Mouse (Mus musculus): ENCODE measurements around the gene Kmt2a. TPM values are rescaled to one million over a fixed set of nuclear protein-coding genes. Genes with fewer than 3 reads are reported as not detected.
"Not testable (repeated sequence)": the region's sequence is repeated elsewhere in the genome, so short reads cannot be mapped to it uniquely, and the experiment has no call there.

Kmt2a gene
- polyA plus RNA-seq, 1 experiment = 39.1 TPM

GRCm38 (mm10) chr9:44772750-44773651 lies 108.1 kb downstream of the Kmt2a start:
- Histone ChIP-seq H3K4me3 (replicated peaks; ENCODE audit: control insufficient read depth, low read depth, low read length) (peak overlapping the region; percentile 89), H3K27ac (ENCODE audit: control insufficient read depth, insufficient read depth, low read depth, low read length, poor library complexity) (peak overlapping the region; percentile 14; the same call in 1 of the 2 replicates), H3K4me1 (ENCODE audit: control insufficient read depth, insufficient read depth, low read length) (peaks cover 2% of the 10 kb centered on the region; the same call in 1 of the 2 replicates)
- under 1% methylated on average over 41 of the region's 41 CpGs for WGBS
- TF ChIP-seq POLR2A (IDR thresholded peaks at IDR 0.05; ENCODE audit: borderline replicate concordance, control insufficient read depth, low read depth, low read length) (peak; percentile 56; the same call in 1 of the 2 replicates), CTCF (IDR thresholded peaks at IDR 0.05; ENCODE audit: control insufficient read depth, insufficient read depth, low read length) (peak; percentile 76)

GRCm38 (mm10) chr9:44772392-44772749 lies 108.7 kb downstream of the Kmt2a start:
- no peak overlapping the region for H3K27ac ChIP-seq (ENCODE audit: control insufficient read depth, insufficient read depth, low read depth, low read length, poor library complexity)
- 30% methylated on average over 5 of the region's 5 CpGs for WGBS

GRCm38 (mm10) chr9:44771376-44771775 lies 109.7 kb downstream of the Kmt2a start:
- Histone ChIP-seq H3K4me3 (replicated peaks; ENCODE audit: control insufficient read depth, low read depth, low read length) (no peak overlapping the region), H3K4me1 (ENCODE audit: control insufficient read depth, insufficient read depth, low read length) (peaks cover 2% of the 10 kb centered on the region; the same call in 1 of the 2 replicates), H3K27ac (ENCODE audit: control insufficient read depth, insufficient read depth, low read depth, low read length, poor library complexity) (no peak overlapping the region)
- no peak for TF ChIP-seq POLR2A (IDR thresholded peaks at IDR 0.05; ENCODE audit: borderline replicate concordance, control insufficient read depth, low read depth, low read length)
- TF ChIP-seq CTCF (IDR thresholded peaks at IDR 0.05; ENCODE audit: control insufficient read depth, insufficient read depth, low read length) = no peak
- WGBS = 88% methylated on average over 5 of the region's 5 CpGs

More at GRCm38 (mm10) chr9:44772392-44772749, 108.7 kb downstream of the Kmt2a start:
- H3K4me3 ChIP-seq (replicated peaks; ENCODE audit: control insufficient read depth, low read depth, low read length) = no peak overlapping the region
- TF ChIP-seq CTCF (IDR thresholded peaks at IDR 0.05; ENCODE audit: control insufficient read depth, insufficient read depth, low read length) (no peak), POLR2A (IDR thresholded peaks at IDR 0.05; ENCODE audit: borderline replicate concordance, control insufficient read depth, low read depth, low read length) (no peak)
- peaks cover 2% of the 10 kb centered on the region; the same call in 1 of the 2 replicates for H3K4me1 ChIP-seq (ENCODE audit: control insufficient read depth, insufficient read depth, low read length)

- not testable (repeated sequence) for H3K4me1 ChIP-seq (ENCODE audit: control insufficient read depth, insufficient read depth, low read length); H3K4me3 ChIP-seq (replicated peaks; ENCODE audit: control insufficient read depth, low read depth, low read length); H3K27ac ChIP-seq (ENCODE audit: control insufficient read depth, insufficient read depth, low read depth, low read length, poor library complexity)
- 38% methylated on average over 8 of the region's 9 CpGs for WGBS
Measured at GRCm38 (mm10) chr9:44768029-44768394, 113.1 kb downstream of the Kmt2a start.

- Histone ChIP-seq H3K4me1 (ENCODE audit: control insufficient read depth, insufficient read depth, low read length) (no peaks in the 10 kb centered on the region; the same call in 1 of the 2 replicates), H3K27ac (ENCODE audit: control insufficient read depth, insufficient read depth, low read depth, low read length, poor library complexity) (peak within 1 kb of the TSS; percentile 94), H3K4me3 (replicated peaks; ENCODE audit: control insufficient read depth, low read depth, low read length) (peak within 1 kb of the TSS; percentile 75)
- WGBS = under 1% methylated on average over 82 of the region's 82 CpGs
- TF ChIP-seq POLR2A (IDR thresholded peaks at IDR 0.05; ENCODE audit: borderline replicate concordance, control insufficient read depth, low read depth, low read length) (peak; percentile 84; the same call in 1 of the 2 replicates), CTCF (IDR thresholded peaks at IDR 0.05; ENCODE audit: control insufficient read depth, insufficient read depth, low read length) (no peak)
Measured at GRCm38 (mm10) chr9:44767101-44768028, 113.7 kb downstream of the Kmt2a start, which contains the start of the genes Arcn1 and Ift46. Arcn1 (minus strand) TSS chr9:44767845. Ift46 (plus strand) TSS chr9:44767908.

GRCm38 (mm10) chr9:44760873-44761272 lies 120.2 kb downstream of the Kmt2a start:
- TF ChIP-seq CTCF (IDR thresholded peaks at IDR 0.05; ENCODE audit: control insufficient read depth, insufficient read depth, low read length) (no peak), POLR2A (IDR thresholded peaks at IDR 0.05; ENCODE audit: borderline replicate concordance, control insufficient read depth, low read depth, low read length) (no peak)
- H3K27ac ChIP-seq (ENCODE audit: control insufficient read depth, insufficient read depth, low read depth, low read length, poor library complexity) = no peak overlapping the region
- no peaks in the 10 kb centered on the region; the same call in 1 of the 2 replicates for H3K4me1 ChIP-seq (ENCODE audit: control insufficient read depth, insufficient read depth, low read length)
- 72% methylated on average over 2 of the region's 2 CpGs for whole genome bisulfite sequencing
- no peak overlapping the region for H3K4me3 ChIP-seq (replicated peaks; ENCODE audit: control insufficient read depth, low read depth, low read length)

Other genes starting within 250 kb of the Kmt2a start
- not detected in 2 replicates for gene Treh, start 208.1 kb downstream of the Kmt2a start, polyA plus RNA-seq (2011; ENCODE audit: insufficient read depth, insufficient read length, low replicate concordance, missing spikeins)
- gene Phldb1, start 146.1 kb downstream of the Kmt2a start, polyA plus RNA-seq (2011; ENCODE audit: insufficient read depth, insufficient read length, low replicate concordance, missing spikeins) = 4.7 and 8.4 TPM in 2 replicates
- gene Arcn1, start 113.5 kb downstream of the Kmt2a start, polyA plus RNA-seq (2011; ENCODE audit: insufficient read depth, insufficient read length, low replicate concordance, missing spikeins) = 22.8 and 30.9 TPM in 2 replicates
- 9.6 and 42.2 TPM in 2 replicates for gene Ift46, start 113.4 kb downstream of the Kmt2a start, polyA plus RNA-seq (2011; ENCODE audit: insufficient read depth, insufficient read length, low replicate concordance, missing spikeins)
- 0.57 and 0.85 TPM in 2 replicates for gene Tmem25, start 82.0 kb downstream of the Kmt2a start, polyA plus RNA-seq (2011; ENCODE audit: insufficient read depth, insufficient read length, low replicate concordance, missing spikeins)
- gene Ttc36, start 78.2 kb downstream of the Kmt2a start, polyA plus RNA-seq (2011; ENCODE audit: insufficient read depth, insufficient read length, low replicate concordance, missing spikeins) = 6.9 TPM in 1 of 2 replicates, not detected in the other
- 242 and 287 TPM in 2 replicates for gene Atp5l, start 39.4 kb upstream of the Kmt2a start, polyA plus RNA-seq (2011; ENCODE audit: insufficient read depth, insufficient read length, low replicate concordance, missing spikeins)
- 11.1 and 18.8 TPM in 2 replicates for gene Ube4a, start 84.3 kb upstream of the Kmt2a start, polyA plus RNA-seq (2011; ENCODE audit: insufficient read depth, insufficient read length, low replicate concordance, missing spikeins)
- gene Cd3g, start 99.1 kb upstream of the Kmt2a start, polyA plus RNA-seq (2011; ENCODE audit: insufficient read depth, insufficient read length, low replicate concordance, missing spikeins) = 5.4 and 7.0 TPM in 2 replicates
- gene Cd3d, start 100.5 kb upstream of the Kmt2a start, polyA plus RNA-seq (2011; ENCODE audit: insufficient read depth, insufficient read length, low replicate concordance, missing spikeins) = 8.8 and 17.2 TPM in 2 replicates
- 1.8 and 4.8 TPM in 2 replicates for gene Cd3e, start 128.3 kb upstream of the Kmt2a start, polyA plus RNA-seq (2011; ENCODE audit: insufficient read depth, insufficient read length, low replicate concordance, missing spikeins)
- gene Mpzl2, start 158.5 kb upstream of the Kmt2a start, polyA plus RNA-seq (2011; ENCODE audit: insufficient read depth, insufficient read length, low replicate concordance, missing spikeins) = 2.2 TPM in 1 of 2 replicates, not detected in the other
- gene Mpzl3, start 173.9 kb upstream of the Kmt2a start, polyA plus RNA-seq (2011; ENCODE audit: insufficient read depth, insufficient read length, low replicate concordance, missing spikeins) = 3.2 and 3.8 TPM in 2 replicates
- 7.6 and 25.9 TPM in 2 replicates for gene Jaml, start 197.9 kb upstream of the Kmt2a start, polyA plus RNA-seq (2011; ENCODE audit: insufficient read depth, insufficient read length, low replicate concordance, missing spikeins)
- gene Scn2b, start 236.5 kb upstream of the Kmt2a start, polyA plus RNA-seq (2011; ENCODE audit: insufficient read depth, insufficient read length, low replicate concordance, missing spikeins) = 0.37 and 0.41 TPM in 2 replicates

Measured in bone marrow, adult 2 months (tissue).